Mouse (Mus musculus) CH12.LX (cell line): Measurements from ENCODE around the gene Apobec3. TPM values are rescaled to one million over a fixed set of nuclear protein-coding genes. Genes with fewer than 3 reads are reported as not detected.
A peak's percentile ranks its signal among the peaks of the same experiment; 100 is the strongest.

Experiments
- DNase-seq: peaks from one replicate; pipeline ENCODE4 v3.0.0-alpha.2; 2013; ENCODE audit errors: extremely low read depth
- H3K27ac ChIP-seq: 2 replicates; pipeline ENCODE4 v1.5.1; 2012; ENCODE audit warnings: low read depth, mild to moderate bottlenecking, control low read depth, moderate library complexity; ENCODE audit not compliant: insufficient read depth
- H3K27me3 ChIP-seq: replicated peaks from 2 replicates; pipeline ENCODE3; 2012; ENCODE audit warnings: inconsistent platforms
- H3K36me3 ChIP-seq, 2 experiments: replicated peaks in 1 of 2; 2 replicates each; pipeline versions ENCODE3 to v1.6.1; 2012; ENCODE audit warnings: inconsistent platforms in 1 of 2, low read length in 1 of 2, mild to moderate bottlenecking in 1 of 2, mixed read lengths in 1 of 2, moderate library complexity in 1 of 2; ENCODE audit not compliant: control insufficient read depth in 1 of 2, insufficient read depth in 1 of 2
- H3K4me1 ChIP-seq, 2 experiments: 2 replicates each; pipeline ENCODE4 v1.6.1; 2012; ENCODE audit warnings: inconsistent platforms in 1 of 2, moderate library complexity in 1 of 2; ENCODE audit not compliant: insufficient read depth in 2 of 2, control insufficient read depth in 1 of 2
- H3K4me2 ChIP-seq: 2 replicates; pipeline ENCODE4 v1.6.1; 2012; ENCODE audit warnings: low read depth, mild to moderate bottlenecking, control low read depth; ENCODE audit not compliant: poor library complexity, insufficient read depth, severe bottlenecking
- H3K4me3 ChIP-seq, 3 experiments: fragments of 150-350 bp in 1 of 3; sonication (generic) in 1 of 3; replicated peaks in 1 of 3; 2 replicates each; pipeline versions ENCODE3 to v1.5.1; 2011 to 2012; ENCODE audit warnings: low read depth in 2 of 3, low read length in 2 of 3, mild to moderate bottlenecking in 2 of 3, moderate library complexity in 2 of 3, control low read depth in 1 of 3, improper control_type of control experiment in 1 of 3, inconsistent platforms in 1 of 3, mixed read lengths in 1 of 3; ENCODE audit not compliant: poor library complexity in 1 of 3
- H3K79me2 ChIP-seq: replicated peaks from 2 replicates; pipeline ENCODE4 v1.6.1; 2012; ENCODE audit warnings: mild to moderate bottlenecking, moderate library complexity; ENCODE audit not compliant: control insufficient read depth, poor library complexity, insufficient read depth, severe bottlenecking; ENCODE audit errors: extremely low read depth
- H3K9ac ChIP-seq: 2 replicates; pipeline ENCODE4 v1.6.1; 2012; ENCODE audit warnings: low read depth, mild to moderate bottlenecking, control low read depth, moderate library complexity; ENCODE audit not compliant: insufficient read depth
- H3K9me3 ChIP-seq: replicated peaks from 2 replicates; pipeline ENCODE3; 2012; ENCODE audit warnings: low read length, inconsistent platforms, mixed read lengths
- BHLHE40 ChIP-seq: IDR thresholded peaks from 2 replicates; pipeline ENCODE4 v1.6.1; 2011; ENCODE audit warnings: mild to moderate bottlenecking, low read depth, low read length, improper control_type of control experiment
- CHD1 ChIP-seq: IDR thresholded peaks from 2 replicates; pipeline ENCODE4 v1.6.1; 2012; ENCODE audit warnings: low read depth, low read length, improper control_type of control experiment, inconsistent platforms
- CHD2 ChIP-seq: IDR thresholded peaks from 2 replicates; pipeline ENCODE4 v1.6.1; 2011; ENCODE audit warnings: low read length, improper control_type of control experiment
- E2F4 ChIP-seq: IDR thresholded peaks from 2 replicates; pipeline ENCODE4 v1.6.1; 2011; ENCODE audit warnings: low read depth, low read length, improper control_type of control experiment; ENCODE audit not compliant: insufficient replicate concordance
- ELF1 ChIP-seq: IDR thresholded peaks from 2 replicates; pipeline ENCODE4 v1.6.1; 2014; ENCODE audit warnings: low read depth, mild to moderate bottlenecking, inconsistent platforms, low read length, improper control_type of control experiment
- ETS1 ChIP-seq: conservative IDR thresholded peaks from 2 replicates; pipeline ENCODE4 v1.6.1; 2012; ENCODE audit warnings: low read depth, mild to moderate bottlenecking, inconsistent platforms, low read length, improper control_type of control experiment, moderate library complexity
- GABPA ChIP-seq: IDR thresholded peaks from 2 replicates; pipeline ENCODE4 v1.6.1; 2012; ENCODE audit warnings: low read depth, low read length, improper control_type of control experiment, inconsistent platforms; ENCODE audit not compliant: insufficient replicate concordance
- HCFC1 ChIP-seq: IDR thresholded peaks from 2 replicates; pipeline ENCODE4 v1.6.1; 2012; ENCODE audit warnings: low read depth, mild to moderate bottlenecking, inconsistent platforms, low read length, improper control_type of control experiment
- IRF4 ChIP-seq: IDR thresholded peaks from 2 replicates; pipeline ENCODE4 v1.6.1; 2014; ENCODE audit warnings: low read depth, mild to moderate bottlenecking, inconsistent platforms, low read length, improper control_type of control experiment
- JUN ChIP-seq: IDR thresholded peaks from 2 replicates; pipeline ENCODE4 v1.6.1; 2011; ENCODE audit warnings: low read depth, mild to moderate bottlenecking, low read length, improper control_type of control experiment, moderate library complexity; ENCODE audit not compliant: insufficient read depth
- JUND ChIP-seq: conservative IDR thresholded peaks from 2 replicates; pipeline ENCODE4 v1.6.1; 2011; ENCODE audit warnings: low read depth, low read length, improper control_type of control experiment
- KAT2A ChIP-seq: IDR thresholded peaks from 2 replicates; pipeline ENCODE4 v1.6.1; 2012; ENCODE audit warnings: low read length, improper control_type of control experiment, inconsistent platforms; ENCODE audit not compliant: insufficient replicate concordance
- MAX ChIP-seq: IDR thresholded peaks from 2 replicates; pipeline ENCODE4 v1.6.1; 2011; ENCODE audit warnings: low read length, improper control_type of control experiment
- MEF2A ChIP-seq: IDR thresholded peaks from 2 replicates; pipeline ENCODE4 v1.6.1; 2014; ENCODE audit warnings: low read depth, mild to moderate bottlenecking, inconsistent platforms, low read length, improper control_type of control experiment, borderline replicate concordance
- MXI1 ChIP-seq: IDR thresholded peaks from 2 replicates; pipeline ENCODE4 v1.6.1; 2011; ENCODE audit warnings: mild to moderate bottlenecking, low read depth, low read length, improper control_type of control experiment
- MYC ChIP-seq: IDR thresholded peaks from 2 replicates; pipeline ENCODE4 v1.6.1; 2011; ENCODE audit warnings: low read depth, mild to moderate bottlenecking, improper control_type of control experiment, low read length
- NELFE ChIP-seq: IDR thresholded peaks from 2 replicates; pipeline ENCODE4 v1.6.1; 2011; ENCODE audit warnings: low read depth, low read length, improper control_type of control experiment
- NRF1 ChIP-seq: IDR thresholded peaks from 2 replicates; pipeline ENCODE4 v1.6.1; 2014; ENCODE audit warnings: low read depth, mild to moderate bottlenecking, inconsistent platforms, low read length, improper control_type of control experiment, moderate library complexity
- PAX5 ChIP-seq: IDR thresholded peaks from 2 replicates; pipeline ENCODE4 v1.6.1; 2012; ENCODE audit warnings: low read length, inconsistent platforms, mixed read lengths
- POLR2A ChIP-seq: IDR thresholded peaks from 2 replicates; pipeline ENCODE4 v1.6.1; 2011; ENCODE audit warnings: low read depth, mild to moderate bottlenecking, improper control_type of control experiment, low read length
- RAD21 ChIP-seq: IDR thresholded peaks from 2 replicates; pipeline ENCODE4 v1.6.1; 2011; ENCODE audit warnings: low read depth, mild to moderate bottlenecking, low read length, improper control_type of control experiment, moderate library complexity
- RCOR1 ChIP-seq: conservative IDR thresholded peaks from 2 replicates; pipeline ENCODE4 v1.6.1; 2012; ENCODE audit warnings: low read depth, mild to moderate bottlenecking, inconsistent platforms, low read length, improper control_type of control experiment
- SIN3A ChIP-seq: IDR thresholded peaks from 2 replicates; pipeline ENCODE4 v1.6.1; 2012; ENCODE audit warnings: low read length, improper control_type of control experiment, inconsistent platforms
- SMC3 ChIP-seq: IDR thresholded peaks from 2 replicates; pipeline ENCODE4 v1.6.1; 2011; ENCODE audit warnings: low read depth, low read length, improper control_type of control experiment
- TBP ChIP-seq: conservative IDR thresholded peaks from 2 replicates; pipeline ENCODE4 v1.6.1; 2011; ENCODE audit warnings: low read depth, low read length, improper control_type of control experiment
- TCF12 ChIP-seq: IDR thresholded peaks from 2 replicates; pipeline ENCODE4 v1.6.1; 2014; ENCODE audit warnings: low read depth, mild to moderate bottlenecking, inconsistent platforms, low read length, improper control_type of control experiment
- UBTF ChIP-seq: IDR thresholded peaks from 2 replicates; pipeline ENCODE4 v1.6.1; 2012; ENCODE audit warnings: low read depth, mild to moderate bottlenecking, inconsistent platforms, low read length, improper control_type of control experiment, moderate library complexity
- USF1 ChIP-seq: IDR thresholded peaks from 2 replicates; pipeline ENCODE4 v1.6.1; 2014; ENCODE audit warnings: low read depth, mild to moderate bottlenecking, inconsistent platforms, low read length, improper control_type of control experiment
- USF2 ChIP-seq: conservative IDR thresholded peaks from 2 replicates; pipeline ENCODE4 v1.6.1; 2011; ENCODE audit warnings: low read depth, low read length, improper control_type of control experiment
- dilution Hi-C: fragments of 300-500 bp; cut with MboI; formaldehyde crosslinking; loops from 2 replicates; pipeline ENCODE4 v1.14.3; 2020; ENCODE audit warnings: low sequenced_read_pairs; ENCODE audit not compliant: extremely low pct_unique_long_range_greater_than_20kb, extremely low pct_ligation_motif_present
- in situ Hi-C: fragments of 300-500 bp; cut with MboI; formaldehyde crosslinking; loops from 3 replicates; pipeline ENCODE4 v1.14.3; 2019; ENCODE audit warnings: low sequenced_read_pairs, low pct_ligation_motif_present, low pct_unique_long_range_greater_than_20kb, mixed read lengths
- polyA plus RNA-seq: library from polyadenylated mRNA; unstranded; fragments of >175 nt; gene quantifications from 2 replicates; pipeline ENCODE4 v1.2.1, GENCODE M21; 2012; ENCODE audit warnings: low read depth; ENCODE audit not compliant: insufficient read length
- total RNA-seq, 2 experiments: library from RNA; depleted of rRNA; stranded (reverse); fragments of 300-350 nt in 1 of 2; fragments of >200 nt in 1 of 2; gene quantifications; 2 replicates each; pipeline ENCODE4 v1.2.3; 2012 to 2014

Apobec3 gene
- total and polyA plus RNA-seq, 3 experiments, result 3.9 to 94.3 (median 10.4) TPM

GRCm38 (mm10) chr15:79934776-79935175, 43.3 kb downstream of the Apobec3 start (continued):
- TF ChIP-seq MAX (peak; percentile 66; the same call in 1 of the 2 replicates), KAT2A (0 out of 2 replicates have a peak, but pooled peaks have one; percentile 37), SIN3A (no peak; the same call in 1 of the 2 replicates), RAD21 (no peak), SMC3 (peak; percentile 25), CHD2 (peak; percentile 80), TBP (peak; percentile 64; the same call in 1 of the 2 replicates), USF2 (no peak)

GRCm38 (mm10) chr15:79935654-79936373, 44.4 kb downstream of the Apobec3 start:
- no peaks in the 10 kb centered on the region for H3K27me3 ChIP-seq
- no peak overlapping the region for H3K4me3 ChIP-seq
- no peak overlapping the region for H3K27ac ChIP-seq
- TF ChIP-seq MAX, result no peak
- TF ChIP-seq JUND, result no peak
- no peak for TF ChIP-seq GABPA
- no peak for TF ChIP-seq E2F4
- no peak for TF ChIP-seq RCOR1
- TF ChIP-seq SMC3, result no peak
- TF ChIP-seq ELF1, result no peak
- no peak for TF ChIP-seq MYC
- TF ChIP-seq BHLHE40, result no peak
- no peak overlapping the region for H3K9ac ChIP-seq
- peaks cover 0 to 5% of the 10 kb centered on the region in 2 experiments for H3K36me3 ChIP-seq
- no peaks in the 10 kb centered on the region for H3K9me3 ChIP-seq
- no peaks in the 10 kb centered on the region for H3K79me2 ChIP-seq
- H3K4me1 ChIP-seq, result peaks cover 12 to 30% of the 10 kb centered on the region in 2 experiments
- no peak for DNase-seq
- in situ Hi-C loops, result no loop called here
- no peak overlapping the region for H3K4me2 ChIP-seq
- dilution Hi-C loops, result no loop called here

- TF ChIP-seq IRF4, result no peak
- TF ChIP-seq MAX, result no peak
- no peak for TF ChIP-seq SIN3A
- TF ChIP-seq TCF12, result no peak
- TF ChIP-seq USF2, result no peak
- no peak for TF ChIP-seq KAT2A
- no peak for TF ChIP-seq PAX5
- no peak for TF ChIP-seq UBTF
- no peak for TF ChIP-seq NRF1
- no peak for TF ChIP-seq USF1
- no peak for TF ChIP-seq POLR2A
- no peak for TF ChIP-seq RAD21
- TF ChIP-seq NELFE, result no peak
- no peak for TF ChIP-seq ETS1
- TF ChIP-seq MXI1, result no peak
- no peak for TF ChIP-seq MEF2A
- TF ChIP-seq CHD1, result no peak
- TF ChIP-seq CHD2, result no peak
- TF ChIP-seq HCFC1, result no peak
- TF ChIP-seq JUN, result no peak
- TF ChIP-seq, all 38 proteins: peak for 0
- DNase-seq, result no peak
- H3K79me2 ChIP-seq, result no peaks in the 10 kb centered on the region
- no peaks in the 10 kb centered on the region for H3K36me3 ChIP-seq
- H3K27me3 ChIP-seq, result no peaks in the 10 kb centered on the region
- H3K4me2 ChIP-seq, result no peak overlapping the region
- in situ Hi-C loops, result no loop called here
- no peak overlapping the region for H3K4me3 ChIP-seq
- H3K27ac ChIP-seq, result no peak overlapping the region
- no peaks in the 10 kb centered on the region for H3K9me3 ChIP-seq
- peaks cover 7 to 29% of the 10 kb centered on the region in 2 experiments for H3K4me1 ChIP-seq
- H3K9ac ChIP-seq, result no peak overlapping the region
- dilution Hi-C loops, result no loop called here
These were observed 44.9 kb downstream of the Apobec3 start for GRCm38 (mm10) chr15:79936374-79936751.
